Mouse (Mus musculus) MEL (cell line): Measurements from ENCODE around the gene Rbfox2.

Source experiments
- CTCF ChIP-seq, 3 experiments: IDR thresholded peaks in 2 of 3; conservative IDR thresholded peaks in 1 of 3; 2 replicates each; pipeline ENCODE4 v1.5.1; 2011 to 2012; ENCODE audit warnings: low read length in 3 of 3, low read depth in 2 of 3, mild to moderate bottlenecking in 2 of 3, improper control_type of control experiment in 1 of 3, inconsistent platforms in 1 of 3, mixed read lengths in 1 of 3, moderate library complexity in 1 of 3; ENCODE audit not compliant: control insufficient read depth in 1 of 3, insufficient read depth in 1 of 3, poor library complexity in 1 of 3, severe bottlenecking in 1 of 3
- E2F4 ChIP-seq: IDR thresholded peaks from 2 replicates; pipeline ENCODE4 v1.6.1; 2011; ENCODE audit warnings: low read depth, low read length, improper control_type of control experiment, borderline replicate concordance
- MAFK ChIP-seq: IDR thresholded peaks from 2 replicates; pipeline ENCODE4 v1.6.1; 2011; ENCODE audit warnings: low read depth, mild to moderate bottlenecking, low read length, improper control_type of control experiment, borderline replicate concordance
- MAX ChIP-seq: IDR thresholded peaks from 2 replicates; pipeline ENCODE4 v1.6.1; 2011; ENCODE audit warnings: low read length, improper control_type of control experiment
- MEF2A ChIP-seq: IDR thresholded peaks from 2 replicates; pipeline ENCODE4 v1.6.1; 2014; ENCODE audit warnings: low read depth, mild to moderate bottlenecking, inconsistent platforms, low read length, improper control_type of control experiment; ENCODE audit not compliant: poor library complexity, insufficient replicate concordance, severe bottlenecking; ENCODE audit errors: extremely low read depth
- POLR2AphosphoS2 ChIP-seq: IDR thresholded peaks from 2 replicates; pipeline ENCODE4 v1.6.1; 2011; ENCODE audit warnings: low read length, improper control_type of control experiment
- POLR2AphosphoS5 ChIP-seq: IDR thresholded peaks from 2 replicates; pipeline ENCODE4 v1.6.1; 2012; ENCODE audit warnings: low read depth, borderline replicate concordance, mild to moderate bottlenecking, inconsistent platforms, low read length, moderate library complexity, mixed read lengths
- ZKSCAN1 ChIP-seq: IDR thresholded peaks from 2 replicates; pipeline ENCODE4 v1.6.1; 2012; ENCODE audit warnings: low read depth, mild to moderate bottlenecking, inconsistent platforms, low read length, improper control_type of control experiment, moderate library complexity

- no peak for TF ChIP-seq MAFK
- TF ChIP-seq POLR2AphosphoS2: no peak
- TF ChIP-seq MAX: no peak
- no peak for TF ChIP-seq POLR2AphosphoS5
- TF ChIP-seq ZKSCAN1: no peak
- TF ChIP-seq CTCF (IDR thresholded peaks at IDR 0.05 in 2 of 3, conservative IDR thresholded peaks at IDR 0.05 in 1 of 3; ENCODE audit: control insufficient read depth in 1 of 3, insufficient read depth in 1 of 3, low read depth in 2 of 3, low read length in 3 of 3, poor library complexity in 1 of 3, severe bottlenecking in 1 of 3): no peak
- no peak for TF ChIP-seq MEF2A
- no peak for TF ChIP-seq E2F4
These were observed 226.0 kb downstream of the Rbfox2 start for GRCm38 (mm10) chr15:77080684-77081254.
